Mouse (Mus musculus): ENCODE data around the gene Ms4a6c.

DNA sequence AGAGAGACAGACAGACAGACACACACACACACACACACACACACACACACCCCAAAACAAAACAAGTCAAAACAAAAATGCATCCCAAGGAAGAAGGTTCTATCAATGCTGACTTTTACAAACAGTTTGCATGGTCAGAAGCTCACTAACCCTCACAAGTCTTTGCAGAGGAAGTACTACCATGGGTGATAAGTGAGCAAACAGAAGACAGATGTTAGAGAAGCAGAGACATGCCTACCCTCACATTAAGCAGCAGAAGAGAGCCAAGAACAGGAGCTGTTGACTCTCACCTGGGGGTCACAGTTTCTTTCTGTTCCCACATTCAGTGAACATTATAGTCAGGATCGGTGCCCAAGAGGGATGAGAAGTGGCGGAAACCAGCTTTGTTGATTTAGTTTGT, 10.5 kb downstream of the Ms4a6c start:
- TF ChIP-seq POLR2A (IDR thresholded peaks at IDR 0.05; ENCODE audit: borderline replicate concordance, extremely low read depth, insufficient read depth, insufficient read length, poor library complexity, severe bottlenecking), result no peak
- no peak for TF ChIP-seq CTCF (IDR thresholded peaks at IDR 0.05; ENCODE audit: borderline replicate concordance, extremely low read depth, insufficient read depth, insufficient read length)
